Mouse (Mus musculus): ENCODE measurements around the gene Tuba3a.
A peak's percentile ranks its signal among the peaks of the same experiment; 100 is the strongest.

Gene Tuba3a

GRCm38 (mm10) chr6:125264219-125264618 is 21.6 kb downstream of the Tuba3a start:
- DNase-seq = no peak

GRCm38 (mm10) chr6:125260006-125260555 is 25.8 kb downstream of the Tuba3a start:
- no peak for DNase-seq

- DNase-seq = peak; percentile 74 to 89
These were observed 29.4 kb downstream of the Tuba3a start for GRCm38 (mm10) chr6:125256222-125256966.

GRCm38 (mm10) chr6:125255516-125256044 is 30.3 kb downstream of the Tuba3a start:
- no peak for DNase-seq

GRCm38 (mm10) chr6:125253863-125254715 is 31.8 kb downstream of the Tuba3a start:
- peak; percentile 62 to 76 for DNase-seq

GRCm38 (mm10) chr6:125252711-125253110 is 33.1 kb downstream of the Tuba3a start:
- DNase-seq = no peak

- DNase-seq = no peak
These were observed 33.6 kb downstream of the Tuba3a start for GRCm38 (mm10) chr6:125252285-125252684.

GRCm38 (mm10) chr6:125244551-125244950 is 41.3 kb downstream of the Tuba3a start:
- no peak for DNase-seq

- DNase-seq = no peak
These were observed 44.3 kb downstream of the Tuba3a start for GRCm38 (mm10) chr6:125241566-125241965.

GRCm38 (mm10) chr6:125240617-125241016 is 45.2 kb downstream of the Tuba3a start:
- no peak for DNase-seq

- DNase-seq = peak in 1 of 2 experiments; percentile 5
These were observed 46.3 kb downstream of the Tuba3a start for GRCm38 (mm10) chr6:125239547-125239946.

GRCm38 (mm10) chr6:125238396-125238795 is 47.4 kb downstream of the Tuba3a start:
- no peak for DNase-seq

- no peak for DNase-seq
These were observed 48.4 kb downstream of the Tuba3a start for GRCm38 (mm10) chr6:125237421-125237820.

- DNase-seq = no peak
These were observed 49.1 kb downstream of the Tuba3a start, which contains the start of gene Cd27 for GRCm38 (mm10) chr6:125236782-125237181. Cd27 (minus strand) TSS chr6:125237010.

- no peak for DNase-seq
These were observed 49.5 kb downstream of the Tuba3a start for GRCm38 (mm10) chr6:125236341-125236740.

- no peak for DNase-seq
These were observed 51.4 kb downstream of the Tuba3a start for GRCm38 (mm10) chr6:125234520-125234828.

GRCm38 (mm10) chr6:125233816-125234519 is 51.9 kb downstream of the Tuba3a start:
- DNase-seq = peak in 1 of 2 experiments; percentile 31

GRCm38 (mm10) chr6:125232516-125232915 is 53.3 kb downstream of the Tuba3a start:
- no peak for DNase-seq

- no peak for DNase-seq
These were observed 53.8 kb downstream of the Tuba3a start for GRCm38 (mm10) chr6:125232045-125232437.

- DNase-seq = peak; percentile 70 to 76
These were observed 54.5 kb downstream of the Tuba3a start, which contains the start of gene Tapbpl for GRCm38 (mm10) chr6:125231117-125232044. Tapbpl (minus strand) TSS chr6:125231860.

- no peak for DNase-seq
These were observed 55.3 kb downstream of the Tuba3a start for GRCm38 (mm10) chr6:125230571-125230970.

All from kidney, postnatal 25 days (tissue).